Mouse (Mus musculus): ENCODE measurements around the gene Ppp1r14b. TPM values are rescaled to one million over a fixed set of nuclear protein-coding genes. Genes with fewer than 3 reads are reported as not detected.

The Ppp1r14b gene
- polyA plus RNA-seq, 1 experiment from 2014 or later, result 84.9 TPM

DNA sequence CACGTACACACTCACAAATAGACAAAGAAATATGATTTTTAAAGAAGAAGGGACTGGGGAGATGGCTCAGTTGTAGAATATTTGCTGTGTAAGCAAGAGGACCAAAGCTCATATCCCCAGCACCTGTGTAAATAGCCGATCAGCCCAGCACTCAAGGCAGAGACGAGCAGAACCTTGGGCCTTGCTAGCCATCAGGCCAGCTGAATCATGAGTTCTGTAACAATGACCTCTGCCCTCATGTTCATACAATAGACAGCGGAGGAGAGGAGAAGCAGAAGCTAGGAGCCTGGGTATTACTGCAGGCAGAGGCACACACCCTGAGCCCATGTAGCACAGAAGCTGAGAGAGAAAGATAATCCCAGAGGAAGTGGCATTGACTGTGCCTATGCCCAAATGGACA lies 37.7 kb downstream of the Ppp1r14b start:
- H3K9me3 ChIP-seq, result no peaks in the 10 kb centered on the region
- H3K4me1 ChIP-seq, result no peaks in the 10 kb centered on the region
- no peak overlapping the region for H3K27ac ChIP-seq
- H3K4me3 ChIP-seq, result no peak overlapping the region
- 83% methylated on average over 4 of the region's 4 CpGs for WGBS
- H3K27me3 ChIP-seq, result no peaks in the 10 kb centered on the region
- peaks cover 12% of the 10 kb centered on the region; the same call in 1 of the 2 replicates for H3K36me3 ChIP-seq
- no peak overlapping the region for H3K9ac ChIP-seq
- no peak overlapping the region for H3K4me2 ChIP-seq
- ATAC-seq (ENCODE audit: insufficient number of reproducible peaks, insufficient read depth, low FRiP score, low TSS enrichment, low read depth), result no peak

GRCm38 (mm10) chr19:7013984-7014383 lies 39.2 kb downstream of the Ppp1r14b start:
- no peak overlapping the region for H3K27ac ChIP-seq
- no peak overlapping the region for H3K4me3 ChIP-seq
- no peaks in the 10 kb centered on the region for H3K27me3 ChIP-seq
- no peak for ATAC-seq (ENCODE audit: insufficient number of reproducible peaks, insufficient read depth, low FRiP score, low TSS enrichment, low read depth)
- no peak overlapping the region for H3K9ac ChIP-seq
- peaks cover 22% of the 10 kb centered on the region for H3K36me3 ChIP-seq
- no peaks in the 10 kb centered on the region for H3K9me3 ChIP-seq
- WGBS, result 83% methylated on average over 9 of the region's 9 CpGs
- H3K4me2 ChIP-seq, result no peak overlapping the region
- H3K4me1 ChIP-seq, result no peaks in the 10 kb centered on the region

GRCm38 (mm10) chr19:7014481-7015135 lies 39.8 kb downstream of the Ppp1r14b start:
- no peaks in the 10 kb centered on the region for H3K27me3 ChIP-seq
- H3K36me3 ChIP-seq, result peaks cover 29% of the 10 kb centered on the region
- WGBS, result 88% methylated on average over 20 of the region's 20 CpGs
- no peak overlapping the region for H3K27ac ChIP-seq
- no peaks in the 10 kb centered on the region for H3K9me3 ChIP-seq
- ATAC-seq (ENCODE audit: insufficient number of reproducible peaks, insufficient read depth, low FRiP score, low TSS enrichment, low read depth), result no peak
- H3K4me2 ChIP-seq, result no peak overlapping the region
- H3K4me1 ChIP-seq, result no peaks in the 10 kb centered on the region
- H3K9ac ChIP-seq, result no peak overlapping the region
- H3K4me3 ChIP-seq, result no peak overlapping the region

DNA sequence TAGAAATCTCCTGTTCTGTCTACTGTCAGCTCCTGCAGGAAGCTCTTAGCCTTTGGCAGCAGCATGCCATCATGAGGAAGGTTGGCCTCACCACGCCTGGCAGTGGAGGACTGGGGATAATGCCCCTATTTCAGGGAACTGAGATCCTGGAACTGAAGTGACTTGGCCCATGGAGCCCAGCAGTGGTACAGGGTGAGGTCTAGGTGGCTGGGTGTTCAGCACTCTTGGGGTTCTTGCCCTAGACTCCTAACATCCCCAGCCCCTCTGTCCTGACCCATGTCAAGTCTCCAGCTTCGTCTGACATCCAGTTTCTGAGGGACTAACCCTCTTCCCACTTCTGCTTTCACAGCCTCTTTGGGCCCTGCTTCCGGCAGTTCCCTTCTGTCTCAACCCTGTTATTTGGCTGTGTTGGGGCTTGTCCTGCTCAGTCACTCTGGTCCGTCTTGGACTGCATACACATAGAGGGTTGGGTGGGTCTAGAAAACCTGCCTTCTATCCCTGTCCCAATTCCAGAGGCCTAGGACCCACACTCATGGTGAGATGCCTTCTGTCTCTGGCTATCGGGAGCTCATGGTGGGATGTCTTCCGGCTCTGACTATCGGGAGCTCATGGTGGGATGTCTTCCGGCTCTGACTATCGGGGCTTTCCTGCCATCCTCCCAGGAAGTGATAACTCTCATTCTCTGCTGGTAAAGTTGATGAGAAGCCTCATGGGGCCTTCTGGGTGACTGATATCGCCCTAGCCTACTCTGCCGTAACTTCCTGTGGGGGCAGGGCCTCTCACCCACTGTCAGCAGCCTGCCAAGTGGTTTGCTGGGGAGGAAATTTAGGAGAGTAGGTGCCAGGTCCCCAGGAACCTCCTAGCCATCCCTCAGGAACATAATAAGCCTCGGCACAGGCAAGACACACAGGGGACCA lies 43.0 kb downstream of the Ppp1r14b start:
- Histone ChIP-seq H3K9me3 (no peaks in the 10 kb centered on the region), H3K27me3 (no peaks in the 10 kb centered on the region), H3K4me3 (no peak overlapping the region), H3K4me2 (no peak overlapping the region), H3K36me3 (peaks cover 61% of the 10 kb centered on the region), H3K9ac (0 out of 2 replicates have a peak overlapping the region, but pooled peaks have one; percentile 16), H3K4me1 (no peaks in the 10 kb centered on the region), H3K27ac (no peak overlapping the region; the same call in 1 of the 2 replicates)
- 79% methylated on average over 12 of the region's 12 CpGs for WGBS
- no peak for ATAC-seq (ENCODE audit: insufficient number of reproducible peaks, insufficient read depth, low FRiP score, low TSS enrichment, low read depth)

GRCm38 (mm10) chr19:7018546-7018945 lies 43.8 kb downstream of the Ppp1r14b start:
- no peak for ATAC-seq (ENCODE audit: insufficient number of reproducible peaks, insufficient read depth, low FRiP score, low TSS enrichment, low read depth)
- H3K4me1 ChIP-seq, result no peaks in the 10 kb centered on the region
- H3K36me3 ChIP-seq, result peaks cover 68% of the 10 kb centered on the region
- no peaks in the 10 kb centered on the region for H3K9me3 ChIP-seq
- H3K9ac ChIP-seq, result 0 out of 2 replicates have a peak overlapping the region, but pooled peaks have one; percentile 16
- WGBS, result 87% methylated on average over 11 of the region's 11 CpGs
- no peak overlapping the region; the same call in 1 of the 2 replicates for H3K27ac ChIP-seq
- H3K4me3 ChIP-seq, result no peak overlapping the region
- no peaks in the 10 kb centered on the region for H3K27me3 ChIP-seq
- H3K4me2 ChIP-seq, result no peak overlapping the region

- 80% methylated on average over 5 of the region's 5 CpGs for WGBS
- no peaks in the 10 kb centered on the region for H3K27me3 ChIP-seq
- H3K4me1 ChIP-seq, result no peaks in the 10 kb centered on the region
- ATAC-seq (ENCODE audit: insufficient number of reproducible peaks, insufficient read depth, low FRiP score, low TSS enrichment, low read depth), result no peak
- peaks cover 68% of the 10 kb centered on the region for H3K36me3 ChIP-seq
- H3K27ac ChIP-seq, result peak within 1 kb of the TSS; percentile 7; the same call in 1 of the 2 replicates
- H3K4me2 ChIP-seq, result no peak within 1 kb of the TSS
- 0 out of 2 replicates have a peak within 1 kb of the TSS, but pooled peaks have one; percentile 16 for H3K9ac ChIP-seq
- H3K4me3 ChIP-seq, result no peak within 1 kb of the TSS
- H3K9me3 ChIP-seq, result no peaks in the 10 kb centered on the region
These were observed 44.4 kb downstream of the Ppp1r14b start, which contains the start of gene Fermt3 for GRCm38 (mm10) chr19:7019191-7019590. Fermt3 (minus strand) TSS chr19:7019469.

DNA sequence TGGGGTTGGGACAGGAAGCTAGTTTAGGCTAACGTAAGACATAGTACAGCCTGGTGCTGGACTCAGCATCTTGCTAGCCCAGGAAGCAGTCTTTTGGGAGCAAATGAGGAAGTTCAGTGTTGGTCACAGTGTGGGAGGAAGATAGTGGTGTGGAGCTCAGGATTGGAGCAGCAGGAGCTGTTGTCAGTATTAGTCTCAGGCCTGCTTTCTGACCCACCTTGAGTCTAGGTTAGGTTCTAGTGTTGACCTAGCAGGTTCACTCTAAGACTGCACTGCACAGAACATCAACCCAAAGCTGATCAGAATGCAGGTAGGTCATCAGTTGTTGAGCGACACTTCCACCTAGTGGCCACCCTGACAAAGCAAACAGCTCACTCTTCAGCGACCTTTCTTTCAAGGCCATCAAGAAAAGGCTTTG lies 45.5 kb downstream of the Ppp1r14b start:
- WGBS, result 49% methylated on average over 3 of the region's 3 CpGs
- no peak overlapping the region for H3K4me2 ChIP-seq
- ATAC-seq (ENCODE audit: insufficient number of reproducible peaks, insufficient read depth, low FRiP score, low TSS enrichment, low read depth), result no peak
- H3K27ac ChIP-seq, result no peak overlapping the region
- no peaks in the 10 kb centered on the region for H3K4me1 ChIP-seq
- no peaks in the 10 kb centered on the region for H3K9me3 ChIP-seq
- H3K9ac ChIP-seq, result no peak overlapping the region
- H3K27me3 ChIP-seq, result no peaks in the 10 kb centered on the region
- H3K36me3 ChIP-seq, result peaks cover 79% of the 10 kb centered on the region
- no peak overlapping the region for H3K4me3 ChIP-seq

Other genes starting within 250 kb of the Ppp1r14b start
- gene Rps6ka4, start 134.3 kb upstream of the Ppp1r14b start, polyA plus RNA-seq (2015; fragmentation: Nextera tagmentation; extraction: Ambion mirVana), result 20.9 and 24.3 TPM in 2 replicates
- gene Ccdc88b, start 116.8 kb upstream of the Ppp1r14b start, polyA plus RNA-seq (2015; fragmentation: Nextera tagmentation; extraction: Ambion mirVana), result 0.25 and 0.88 TPM in 2 replicates
- gene Trmt112, start 65.3 kb upstream of the Ppp1r14b start, polyA plus RNA-seq (2015; fragmentation: Nextera tagmentation; extraction: Ambion mirVana), result 176 and 194 TPM in 2 replicates
- 239 and 251 TPM in 2 replicates for gene Prdx5, start 64.9 kb upstream of the Ppp1r14b start, polyA plus RNA-seq (2015; fragmentation: Nextera tagmentation; extraction: Ambion mirVana)
- gene Esrra, start 53.2 kb upstream of the Ppp1r14b start, polyA plus RNA-seq (2015; fragmentation: Nextera tagmentation; extraction: Ambion mirVana), result 9.5 and 10.9 TPM in 2 replicates
- 2.3 and 3.4 TPM in 2 replicates for gene Catsperz, start 49.6 kb upstream of the Ppp1r14b start, polyA plus RNA-seq (2015; fragmentation: Nextera tagmentation; extraction: Ambion mirVana)
- gene Kcnk4, start 40.5 kb upstream of the Ppp1r14b start, polyA plus RNA-seq (2015; fragmentation: Nextera tagmentation; extraction: Ambion mirVana), result 1.2 and 1.3 TPM in 2 replicates
- gene Bad, start 33.1 kb upstream of the Ppp1r14b start, polyA plus RNA-seq (2015; fragmentation: Nextera tagmentation; extraction: Ambion mirVana), result 80.0 and 83.6 TPM in 2 replicates
- gene Gpr137, start 32.5 kb upstream of the Ppp1r14b start, polyA plus RNA-seq (2015; fragmentation: Nextera tagmentation; extraction: Ambion mirVana), result 26.9 and 35.2 TPM in 2 replicates
- 41.5 and 42.4 TPM in 2 replicates for gene Plcb3, start 1.5 kb downstream of the Ppp1r14b start, polyA plus RNA-seq (2015; fragmentation: Nextera tagmentation; extraction: Ambion mirVana)
- 84.4 and 95.1 TPM in 2 replicates for gene Fkbp2, start 5.5 kb downstream of the Ppp1r14b start, polyA plus RNA-seq (2015; fragmentation: Nextera tagmentation; extraction: Ambion mirVana)
- 53.4 and 58.6 TPM in 2 replicates for gene Vegfb, start 12.7 kb downstream of the Ppp1r14b start, polyA plus RNA-seq (2015; fragmentation: Nextera tagmentation; extraction: Ambion mirVana)
- 23.0 and 23.8 TPM in 2 replicates for gene Dnajc4, start 17.6 kb downstream of the Ppp1r14b start, polyA plus RNA-seq (2015; fragmentation: Nextera tagmentation; extraction: Ambion mirVana)
- gene Nudt22, start 21.1 kb downstream of the Ppp1r14b start, polyA plus RNA-seq (2015; fragmentation: Nextera tagmentation; extraction: Ambion mirVana), result 19.7 and 22.4 TPM in 2 replicates
- 11.9 and 12.4 TPM in 2 replicates for gene Trpt1, start 21.2 kb downstream of the Ppp1r14b start, polyA plus RNA-seq (2015; fragmentation: Nextera tagmentation; extraction: Ambion mirVana)
- gene Fermt3, start 44.5 kb downstream of the Ppp1r14b start, polyA plus RNA-seq (2015; fragmentation: Nextera tagmentation; extraction: Ambion mirVana), result 6.9 and 7.9 TPM in 2 replicates
- gene Stip1, start 65.0 kb downstream of the Ppp1r14b start, polyA plus RNA-seq (2015; fragmentation: Nextera tagmentation; extraction: Ambion mirVana), result 211 and 240 TPM in 2 replicates
- gene Macrod1, start 81.8 kb downstream of the Ppp1r14b start, polyA plus RNA-seq (2015; fragmentation: Nextera tagmentation; extraction: Ambion mirVana), result 7.1 and 9.0 TPM in 2 replicates
- 13.0 and 13.6 TPM in 2 replicates for gene Flrt1, start 130.8 kb downstream of the Ppp1r14b start, polyA plus RNA-seq (2015; fragmentation: Nextera tagmentation; extraction: Ambion mirVana)
- gene Otub1, start 231.3 kb downstream of the Ppp1r14b start, polyA plus RNA-seq (2015; fragmentation: Nextera tagmentation; extraction: Ambion mirVana), result 205 and 228 TPM in 2 replicates
- 789 and 891 TPM in 2 replicates for gene Cox8a, start 242.6 kb downstream of the Ppp1r14b start, polyA plus RNA-seq (2015; fragmentation: Nextera tagmentation; extraction: Ambion mirVana)